Mouse (Mus musculus): Measurements from ENCODE around the gene Olfr31. TPM values are rescaled to one million over a fixed set of nuclear protein-coding genes. Genes with fewer than 3 reads are reported as not detected.

Gene Olfr31
- polyA plus RNA-seq (2015; fragmentation: Nextera tagmentation; extraction: Ambion mirVana), result not detected in 2 replicates

- Histone ChIP-seq H3K4me3 (replicated peaks) (no peak within 1 kb of the TSS), H3K4me2 (no peak within 1 kb of the TSS), H3K27ac (no peak within 1 kb of the TSS), H3K27me3 (no peaks in the 10 kb centered on the region), H3K9ac (no peak within 1 kb of the TSS), H3K36me3 (no peaks in the 10 kb centered on the region), H3K4me1 (no peaks in the 10 kb centered on the region), H3K9me3 (replicated peaks) (no peaks in the 10 kb centered on the region)
- ATAC-seq (replicated peaks; ENCODE audit: low FRiP score), result no peak
These were observed at the start of gene Olfr31 for GRCm38 (mm10) chr14:14322528-14322927. TSS of gene Olfr31 (plus strand) at chr14:14322828.

- Histone ChIP-seq H3K27me3 (no peaks in the 10 kb centered on the region), H3K4me3 (replicated peaks) (no peak overlapping the region; the same call in 1 of the 2 replicates), H3K27ac (no peak overlapping the region), H3K9me3 (replicated peaks) (no peaks in the 10 kb centered on the region), H3K36me3 (no peaks in the 10 kb centered on the region), H3K4me1 (no peaks in the 10 kb centered on the region), H3K4me2 (no peak overlapping the region), H3K9ac (no peak overlapping the region)
- peak; percentile 70 for ATAC-seq (replicated peaks; ENCODE audit: low FRiP score)
- WGBS, result 73% methylated on average over 7 of the region's 7 CpGs
These were observed 28.2 kb upstream of the Olfr31 start for GRCm38 (mm10) chr14:14294426-14294825.

DNA sequence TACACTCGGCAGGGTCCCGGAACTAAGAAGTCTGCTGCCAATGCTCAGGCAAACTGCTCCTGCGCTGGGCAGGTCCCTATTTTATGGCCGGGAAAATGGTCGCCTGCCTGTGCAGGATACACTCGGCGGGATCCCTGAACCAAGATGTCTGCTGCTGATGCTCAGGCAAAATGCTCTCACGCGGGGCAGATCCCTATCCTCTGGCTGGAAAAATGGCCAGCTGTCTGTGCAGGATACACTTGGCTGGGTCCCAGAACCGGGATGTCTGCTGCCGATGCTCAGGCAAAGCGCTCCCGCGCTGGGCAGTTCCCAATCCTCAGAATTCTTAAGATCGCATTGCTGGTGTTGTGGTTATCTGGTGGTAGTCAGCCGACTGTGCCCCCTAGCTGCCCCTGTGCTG, 13.7 kb upstream of the Olfr31 start:
- H3K9me3 ChIP-seq (replicated peaks), result no peaks in the 10 kb centered on the region
- H3K4me1 ChIP-seq, result no peaks in the 10 kb centered on the region
- H3K4me3 ChIP-seq (replicated peaks), result 0 out of 2 replicates have a peak overlapping the region, but pooled peaks have one; percentile 15
- H3K9ac ChIP-seq, result no peak overlapping the region
- no peaks in the 10 kb centered on the region for H3K27me3 ChIP-seq
- 53% methylated on average over 16 of the region's 16 CpGs for WGBS
- no peak for ATAC-seq (replicated peaks; ENCODE audit: low FRiP score)
- no peak overlapping the region for H3K27ac ChIP-seq
- H3K4me2 ChIP-seq, result peak overlapping the region; percentile 47
- no peaks in the 10 kb centered on the region for H3K36me3 ChIP-seq

- H3K4me3 ChIP-seq (replicated peaks), result no peak overlapping the region
- 59% methylated on average over 14 of the region's 14 CpGs for WGBS
- H3K27ac ChIP-seq, result no peak overlapping the region
- ATAC-seq (replicated peaks; ENCODE audit: low FRiP score), result no peak
- no peak overlapping the region for H3K9ac ChIP-seq
- no peaks in the 10 kb centered on the region for H3K36me3 ChIP-seq
- H3K9me3 ChIP-seq (replicated peaks), result no peaks in the 10 kb centered on the region
- no peaks in the 10 kb centered on the region for H3K27me3 ChIP-seq
- H3K4me2 ChIP-seq, result peak overlapping the region; percentile 47
- H3K4me1 ChIP-seq, result no peaks in the 10 kb centered on the region
These were observed 13.2 kb upstream of the Olfr31 start for GRCm38 (mm10) chr14:14309416-14309815.

- Histone ChIP-seq H3K4me3 (replicated peaks) (peak overlapping the region; percentile 62), H3K9me3 (replicated peaks) (peaks cover 35% of the 10 kb centered on the region), H3K4me2 (peak overlapping the region; percentile 82), H3K36me3 (peaks cover 22% of the 10 kb centered on the region; the same call in 1 of the 2 replicates), H3K4me1 (peaks cover 6% of the 10 kb centered on the region; the same call in 1 of the 2 replicates), H3K27me3 (no peaks in the 10 kb centered on the region), H3K9ac (peak overlapping the region; percentile 59), H3K27ac (peak overlapping the region; percentile 78)
- 5% methylated on average over 40 of the region's 40 CpGs for WGBS
- ATAC-seq (replicated peaks; ENCODE audit: low FRiP score), result peak; percentile 80
These were observed 22.7 kb downstream of the Olfr31 start for GRCm38 (mm10) chr14:14345113-14345871.

DNA sequence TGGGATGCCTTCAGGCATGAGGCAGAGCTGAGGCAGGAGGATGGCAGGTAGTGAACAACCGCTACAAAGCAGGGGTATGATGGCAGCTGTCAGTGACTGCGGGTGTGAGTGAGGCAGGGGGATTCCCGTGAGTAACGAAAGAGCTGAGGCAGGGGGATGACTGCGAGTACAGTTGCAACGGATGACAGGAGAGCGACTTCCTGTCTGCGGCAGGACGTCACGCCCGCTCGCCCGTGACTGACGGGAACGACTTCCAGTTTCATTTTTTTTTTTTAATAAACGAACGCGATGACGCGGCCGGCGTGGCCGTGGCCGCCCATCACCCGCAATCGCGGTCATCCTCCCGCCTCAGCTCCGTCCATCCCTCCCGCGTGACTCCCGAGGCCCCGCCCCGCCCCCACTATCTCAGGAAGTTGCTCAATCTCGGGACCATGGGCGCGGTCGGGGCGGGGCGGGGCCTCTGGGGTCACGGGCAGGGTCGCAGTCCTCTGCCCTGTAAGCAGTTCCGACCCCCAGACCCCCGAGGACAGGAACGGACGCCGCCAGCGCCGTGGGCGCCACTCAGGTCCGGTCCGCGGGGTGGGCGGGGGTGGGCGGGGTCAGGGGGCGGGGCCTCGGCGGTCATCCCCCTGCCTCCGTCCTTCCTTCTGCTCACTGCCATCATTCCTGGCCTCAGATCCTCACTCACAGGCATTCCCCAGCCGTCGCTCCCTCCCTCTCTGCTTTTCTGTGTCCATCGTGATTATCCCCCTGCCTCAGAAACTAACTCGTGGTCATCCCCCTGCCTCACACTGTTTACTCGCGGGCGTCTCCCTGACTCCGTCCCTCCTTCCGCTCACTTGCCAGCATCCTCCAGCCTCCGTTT, 23.6 kb downstream of the Olfr31 start, which contains the start of gene Il3ra:
TSS of gene Il3ra (plus strand) at position 328 of the 865 bp plus-strand sequence.
- ATAC-seq (replicated peaks; ENCODE audit: low FRiP score), result peak; percentile 57
- Histone ChIP-seq H3K27me3 (no peaks in the 10 kb centered on the region), H3K4me2 (peak within 1 kb of the TSS; percentile 82), H3K36me3 (peaks cover 26% of the 10 kb centered on the region; the same call in 1 of the 2 replicates), H3K9ac (peak within 1 kb of the TSS; percentile 59), H3K4me1 (peaks cover 6% of the 10 kb centered on the region; the same call in 1 of the 2 replicates), H3K4me3 (replicated peaks) (peak within 1 kb of the TSS; percentile 62), H3K9me3 (replicated peaks) (peaks cover 40% of the 10 kb centered on the region), H3K27ac (peak within 1 kb of the TSS; percentile 78)
- 3% methylated on average over 66 of the region's 69 CpGs for WGBS

- H3K9ac ChIP-seq, result peak overlapping the region; percentile 59; the same call in 1 of the 2 replicates
- peak; percentile 13 for ATAC-seq (replicated peaks; ENCODE audit: low FRiP score)
- H3K4me3 ChIP-seq (replicated peaks), result peak overlapping the region; percentile 62
- H3K4me1 ChIP-seq, result peaks cover 6% of the 10 kb centered on the region; the same call in 1 of the 2 replicates
- H3K27ac ChIP-seq, result peak overlapping the region; percentile 78; the same call in 1 of the 2 replicates
- H3K4me2 ChIP-seq, result peak overlapping the region; percentile 82
- peaks cover 26% of the 10 kb centered on the region; the same call in 1 of the 2 replicates for H3K36me3 ChIP-seq
- H3K27me3 ChIP-seq, result no peaks in the 10 kb centered on the region
- 24% methylated on average over 16 of the region's 16 CpGs for WGBS
- H3K9me3 ChIP-seq (replicated peaks), result peaks cover 46% of the 10 kb centered on the region
These were observed 24.1 kb downstream of the Olfr31 start for GRCm38 (mm10) chr14:14346813-14347100.

- peak; percentile 13 for ATAC-seq (replicated peaks; ENCODE audit: low FRiP score)
- peaks cover 6% of the 10 kb centered on the region; the same call in 1 of the 2 replicates for H3K4me1 ChIP-seq
- H3K36me3 ChIP-seq, result peaks cover 30% of the 10 kb centered on the region; the same call in 1 of the 2 replicates
- peak overlapping the region; percentile 62 for H3K4me3 ChIP-seq (replicated peaks)
- whole genome bisulfite sequencing, result 83% methylated on average over 17 of the region's 17 CpGs
- no peak overlapping the region for H3K27ac ChIP-seq
- H3K9ac ChIP-seq, result no peak overlapping the region
- H3K4me2 ChIP-seq, result peak overlapping the region; percentile 82
- H3K27me3 ChIP-seq, result no peaks in the 10 kb centered on the region
- H3K9me3 ChIP-seq (replicated peaks), result peaks cover 51% of the 10 kb centered on the region
These were observed 24.7 kb downstream of the Olfr31 start for GRCm38 (mm10) chr14:14347151-14347835.

- H3K9me3 ChIP-seq (replicated peaks), result peaks cover 55% of the 10 kb centered on the region
- H3K27ac ChIP-seq, result no peak overlapping the region
- H3K9ac ChIP-seq, result no peak overlapping the region
- H3K4me1 ChIP-seq, result peaks cover 6% of the 10 kb centered on the region; the same call in 1 of the 2 replicates
- peaks cover 30% of the 10 kb centered on the region; the same call in 1 of the 2 replicates for H3K36me3 ChIP-seq
- no peak overlapping the region for H3K4me3 ChIP-seq (replicated peaks)
- 97% methylated on average over 14 of the region's 14 CpGs for WGBS
- no peak overlapping the region for H3K4me2 ChIP-seq
- ATAC-seq (replicated peaks; ENCODE audit: low FRiP score), result no peak
- no peaks in the 10 kb centered on the region for H3K27me3 ChIP-seq
These were observed 25.4 kb downstream of the Olfr31 start for GRCm38 (mm10) chr14:14347836-14348621.

GRCm38 (mm10) chr14:14348674-14349401, 26.2 kb downstream of the Olfr31 start:
- Histone ChIP-seq H3K4me1 (peaks cover 6% of the 10 kb centered on the region; the same call in 1 of the 2 replicates), H3K4me3 (replicated peaks) (no peak overlapping the region), H3K9me3 (replicated peaks) (peaks cover 63% of the 10 kb centered on the region), H3K4me2 (no peak overlapping the region), H3K36me3 (peaks cover 30% of the 10 kb centered on the region; the same call in 1 of the 2 replicates), H3K27me3 (no peaks in the 10 kb centered on the region), H3K27ac (no peak overlapping the region), H3K9ac (no peak overlapping the region)
- no peak for ATAC-seq (replicated peaks; ENCODE audit: low FRiP score)
- 97% methylated on average over 25 of the region's 26 CpGs for WGBS
